Mouse (Mus musculus): ENCODE measurements at regions not wholly inside any gene's neighbourhood (a gene's known extent, or its start where the extent isn't known, plus 50 kb on each side); places are given as distances from the start of the nearest gene placed in this dataset.
"Not testable (repeated sequence)": the region's sequence is repeated elsewhere in the genome, so short reads cannot be mapped to it uniquely, and the experiment has no call there.

GRCm38 (mm10) chr10:6514269-6514668, 244.0 kb upstream of the Oprm1 start:
- WGBS, result 92% methylated on average over 4 of the region's 4 CpGs
- no peak overlapping the region for H3K27ac ChIP-seq (ENCODE audit: low read depth, low read length)
- no peak for ATAC-seq (ENCODE audit: low read depth)

GRCm38 (mm10) chr10:6562516-6562915, 195.8 kb upstream of the Oprm1 start:
- Histone ChIP-seq H3K9ac (replicated peaks; ENCODE audit: low read depth, low read length) (no peak overlapping the region), H3K36me3 (ENCODE audit: control insufficient read depth, insufficient read depth, low read length) (no peaks in the 10 kb centered on the region), H3K4me1 (ENCODE audit: control insufficient read depth, insufficient read depth, low read length) (no peaks in the 10 kb centered on the region), H3K4me2 (ENCODE audit: low read depth, low read length) (no peak overlapping the region), H3K27ac (ENCODE audit: low read depth, low read length) (no peak overlapping the region), H3K4me3 (ENCODE audit: low read depth, low read length) (no peak overlapping the region), H3K9me3 (ENCODE audit: control insufficient read depth, low read length) (no peaks in the 10 kb centered on the region), H3K27me3 (ENCODE audit: control insufficient read depth, insufficient read depth, low read length) (no peaks in the 10 kb centered on the region)
- no peak for ATAC-seq (ENCODE audit: low read depth)
- WGBS, result 87% methylated on average over 1 of the region's 1 CpGs

More at GRCm38 (mm10) chr10:6514269-6514668, 244.0 kb upstream of the Oprm1 start:
- H3K36me3 ChIP-seq (ENCODE audit: control insufficient read depth, insufficient read depth, low read length), result no peaks in the 10 kb centered on the region
- H3K9me3 ChIP-seq (ENCODE audit: control insufficient read depth, low read length), result no peaks in the 10 kb centered on the region
- no peak overlapping the region for H3K4me3 ChIP-seq (ENCODE audit: low read depth, low read length)
- no peak overlapping the region for H3K9ac ChIP-seq (replicated peaks; ENCODE audit: low read depth, low read length)
- no peak overlapping the region for H3K4me2 ChIP-seq (ENCODE audit: low read depth, low read length)
- H3K27me3 ChIP-seq (ENCODE audit: control insufficient read depth, insufficient read depth, low read length), result no peaks in the 10 kb centered on the region
- H3K4me1 ChIP-seq (ENCODE audit: control insufficient read depth, insufficient read depth, low read length), result no peaks in the 10 kb centered on the region

GRCm38 (mm10) chr10:6578616-6579015, 179.7 kb upstream of the Oprm1 start:
- H3K9me3 ChIP-seq (ENCODE audit: control insufficient read depth, low read length), result no peaks in the 10 kb centered on the region
- no peak overlapping the region for H3K4me2 ChIP-seq (ENCODE audit: low read depth, low read length)
- no peak overlapping the region for H3K27ac ChIP-seq (ENCODE audit: low read depth, low read length)
- H3K36me3 ChIP-seq (ENCODE audit: control insufficient read depth, insufficient read depth, low read length), result no peaks in the 10 kb centered on the region
- no peak for ATAC-seq (ENCODE audit: low read depth)
- H3K27me3 ChIP-seq (ENCODE audit: control insufficient read depth, insufficient read depth, low read length), result no peaks in the 10 kb centered on the region
- no peak overlapping the region for H3K9ac ChIP-seq (replicated peaks; ENCODE audit: low read depth, low read length)
- no peaks in the 10 kb centered on the region for H3K4me1 ChIP-seq (ENCODE audit: control insufficient read depth, insufficient read depth, low read length)
- H3K4me3 ChIP-seq (ENCODE audit: low read depth, low read length), result no peak overlapping the region

- H3K4me3 ChIP-seq (ENCODE audit: low read depth, low read length); H3K4me2 ChIP-seq (ENCODE audit: low read depth, low read length); H3K36me3 ChIP-seq (ENCODE audit: control insufficient read depth, insufficient read depth, low read length); H3K9ac ChIP-seq (replicated peaks; ENCODE audit: low read depth, low read length); ATAC-seq (ENCODE audit: low read depth); H3K27ac ChIP-seq (ENCODE audit: low read depth, low read length); H3K27me3 ChIP-seq (ENCODE audit: control insufficient read depth, insufficient read depth, low read length); H3K4me1 ChIP-seq (ENCODE audit: control insufficient read depth, insufficient read depth, low read length); H3K9me3 ChIP-seq (ENCODE audit: control insufficient read depth, low read length): not testable (repeated sequence)
Measured at GRCm38 (mm10) chr10:6585821-6586220, 172.5 kb upstream of the Oprm1 start.

GRCm38 (mm10) chr10:6590211-6590610, 168.1 kb upstream of the Oprm1 start:
- Histone ChIP-seq H3K9ac (replicated peaks; ENCODE audit: low read depth, low read length) (no peak overlapping the region), H3K4me2 (ENCODE audit: low read depth, low read length) (no peak overlapping the region), H3K4me1 (ENCODE audit: control insufficient read depth, insufficient read depth, low read length) (no peaks in the 10 kb centered on the region), H3K4me3 (ENCODE audit: low read depth, low read length) (no peak overlapping the region), H3K9me3 (ENCODE audit: control insufficient read depth, low read length) (no peaks in the 10 kb centered on the region), H3K27me3 (ENCODE audit: control insufficient read depth, insufficient read depth, low read length) (no peaks in the 10 kb centered on the region), H3K27ac (ENCODE audit: low read depth, low read length) (no peak overlapping the region), H3K36me3 (ENCODE audit: control insufficient read depth, insufficient read depth, low read length) (no peaks in the 10 kb centered on the region)
- ATAC-seq (ENCODE audit: low read depth), result no peak
- WGBS, result 90% methylated on average over 6 of the region's 6 CpGs

DNA sequence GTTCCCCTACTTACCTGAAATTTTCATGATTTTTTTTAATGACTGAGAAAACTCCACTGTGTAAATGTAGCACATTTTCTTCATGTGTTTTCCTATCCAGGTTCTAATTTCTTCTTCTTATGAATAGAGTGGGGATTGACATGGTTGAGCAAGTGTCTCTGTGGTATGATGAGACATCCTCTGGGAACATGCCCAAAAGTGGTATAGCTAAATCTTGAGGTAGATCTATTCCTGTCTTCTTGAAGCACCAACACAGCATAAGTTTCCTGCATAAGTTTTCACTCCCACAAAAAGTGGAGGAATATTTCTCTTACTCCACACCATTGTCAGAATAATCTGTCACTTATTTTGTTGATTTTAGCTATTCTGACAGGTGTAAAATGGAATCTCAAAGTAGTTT, 161.1 kb upstream of the Oprm1 start:
- Histone ChIP-seq H3K27ac (ENCODE audit: low read depth, low read length) (no peak overlapping the region), H3K4me3 (ENCODE audit: low read depth, low read length) (no peak overlapping the region), H3K4me2 (ENCODE audit: low read depth, low read length) (no peak overlapping the region), H3K9me3 (ENCODE audit: control insufficient read depth, low read length) (no peaks in the 10 kb centered on the region), H3K27me3 (ENCODE audit: control insufficient read depth, insufficient read depth, low read length) (no peaks in the 10 kb centered on the region), H3K4me1 (ENCODE audit: control insufficient read depth, insufficient read depth, low read length) (no peaks in the 10 kb centered on the region), H3K9ac (replicated peaks; ENCODE audit: low read depth, low read length) (no peak overlapping the region), H3K36me3 (ENCODE audit: control insufficient read depth, insufficient read depth, low read length) (no peaks in the 10 kb centered on the region)
- ATAC-seq (ENCODE audit: low read depth), result no peak

- H3K27ac ChIP-seq (ENCODE audit: low read depth, low read length); H3K9ac ChIP-seq (replicated peaks; ENCODE audit: low read depth, low read length); H3K27me3 ChIP-seq (ENCODE audit: control insufficient read depth, insufficient read depth, low read length); H3K9me3 ChIP-seq (ENCODE audit: control insufficient read depth, low read length); ATAC-seq (ENCODE audit: low read depth); H3K36me3 ChIP-seq (ENCODE audit: control insufficient read depth, insufficient read depth, low read length); H3K4me3 ChIP-seq (ENCODE audit: low read depth, low read length); H3K4me1 ChIP-seq (ENCODE audit: control insufficient read depth, insufficient read depth, low read length); H3K4me2 ChIP-seq (ENCODE audit: low read depth, low read length): not testable (repeated sequence)
- 87% methylated on average over 3 of the region's 3 CpGs for WGBS
Measured at GRCm38 (mm10) chr10:6598586-6598985, 159.7 kb upstream of the Oprm1 start.

DNA sequence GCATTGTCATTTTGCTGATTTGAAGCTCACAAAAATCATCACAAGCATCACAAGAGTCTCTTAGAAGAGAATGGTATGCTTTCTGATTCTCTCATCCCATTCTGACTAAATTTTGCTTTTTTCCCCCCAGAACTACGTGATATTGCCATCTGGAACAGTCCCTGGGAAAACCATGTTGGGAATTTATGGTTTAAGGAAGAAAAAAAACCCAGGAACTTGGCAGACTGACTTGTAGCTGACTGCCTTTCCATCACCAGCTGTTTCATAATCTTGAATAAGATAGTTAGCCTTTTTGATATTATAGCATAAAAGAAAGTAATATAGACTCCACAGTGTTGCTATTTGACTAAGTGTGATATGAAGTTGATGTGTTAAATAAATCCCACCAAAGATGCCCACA, 110.7 kb upstream of the Oprm1 start:
- Histone ChIP-seq H3K27ac (ENCODE audit: low read depth, low read length) (no peak overlapping the region), H3K4me2 (ENCODE audit: low read depth, low read length) (no peak overlapping the region), H3K27me3 (ENCODE audit: control insufficient read depth, insufficient read depth, low read length) (no peaks in the 10 kb centered on the region), H3K9ac (replicated peaks; ENCODE audit: low read depth, low read length) (no peak overlapping the region), H3K4me3 (ENCODE audit: low read depth, low read length) (no peak overlapping the region), H3K4me1 (ENCODE audit: control insufficient read depth, insufficient read depth, low read length) (no peaks in the 10 kb centered on the region), H3K36me3 (ENCODE audit: control insufficient read depth, insufficient read depth, low read length) (no peaks in the 10 kb centered on the region), H3K9me3 (ENCODE audit: control insufficient read depth, low read length) (no peaks in the 10 kb centered on the region)
- 26% methylated on average over 1 of the region's 1 CpGs for WGBS
- no peak for ATAC-seq (ENCODE audit: low read depth)

DNA sequence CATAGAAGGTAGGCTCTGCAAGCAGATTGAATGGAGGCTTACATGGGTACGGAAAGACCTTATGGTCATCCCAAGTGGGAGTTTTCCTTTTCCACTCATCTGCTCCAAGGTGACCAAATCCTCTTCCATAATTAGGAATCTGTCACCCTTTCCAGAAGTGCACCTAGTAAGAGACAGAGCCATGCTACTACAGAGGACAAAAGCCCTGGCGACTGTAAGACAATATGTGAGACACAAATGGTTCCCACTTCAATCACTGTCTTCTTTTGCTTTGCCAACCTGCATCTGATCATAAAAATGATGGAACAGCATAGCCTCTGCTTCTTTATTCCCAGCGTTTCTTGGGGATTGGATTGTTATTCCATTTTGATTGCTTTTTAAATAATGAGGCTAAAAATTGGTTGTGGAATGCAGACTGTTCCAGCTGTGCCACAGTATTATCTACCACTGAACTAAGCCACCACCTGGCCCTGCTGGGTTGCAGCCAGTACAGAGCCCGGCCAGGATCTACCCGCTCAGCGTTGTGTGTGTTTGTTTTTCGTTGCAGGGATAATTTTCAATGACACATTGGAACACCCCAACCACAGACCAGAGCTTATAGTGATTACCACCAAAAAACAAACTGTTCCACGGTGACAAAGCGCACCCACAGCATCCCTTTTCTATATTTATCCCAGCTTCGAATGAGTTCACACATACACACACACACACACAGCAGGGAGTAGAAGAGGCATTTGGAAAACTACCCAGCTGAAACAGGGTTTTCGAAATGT, 72.8 kb upstream of the Oprm1 start:
- no peaks in the 10 kb centered on the region for H3K36me3 ChIP-seq (ENCODE audit: control insufficient read depth, insufficient read depth, low read length)
- no peak overlapping the region for H3K9ac ChIP-seq (replicated peaks; ENCODE audit: low read depth, low read length)
- H3K4me3 ChIP-seq (ENCODE audit: low read depth, low read length), result no peak overlapping the region
- H3K27ac ChIP-seq (ENCODE audit: low read depth, low read length), result peak overlapping the region; percentile 10; the same call in 1 of the 2 replicates
- 65% methylated on average over 11 of the region's 11 CpGs for WGBS
- no peak overlapping the region for H3K4me2 ChIP-seq (ENCODE audit: low read depth, low read length)
- no peaks in the 10 kb centered on the region for H3K27me3 ChIP-seq (ENCODE audit: control insufficient read depth, insufficient read depth, low read length)
- H3K4me1 ChIP-seq (ENCODE audit: control insufficient read depth, insufficient read depth, low read length), result no peaks in the 10 kb centered on the region
- no peaks in the 10 kb centered on the region for H3K9me3 ChIP-seq (ENCODE audit: control insufficient read depth, low read length)
- ATAC-seq (ENCODE audit: low read depth), result peak; percentile 88; the same call in 1 of the 2 replicates

Data from neural tube, embryonic 14.5 days (tissue).